Mouse (Mus musculus) CH12.LX (cell line): ENCODE measurements around the gene Dpm2. TPM values are rescaled to one million over a fixed set of nuclear protein-coding genes. Genes with fewer than 3 reads are reported as not detected.
A peak's percentile ranks its signal among the peaks of the same experiment; 100 is the strongest.

Experiments
- DNase-seq: peaks from one replicate; pipeline ENCODE4 v3.0.0-alpha.2; 2013; ENCODE audit errors: extremely low read depth
- H3K27ac ChIP-seq: 2 replicates; pipeline ENCODE4 v1.5.1; 2012; ENCODE audit warnings: low read depth, mild to moderate bottlenecking, control low read depth, moderate library complexity; ENCODE audit not compliant: insufficient read depth
- H3K27me3 ChIP-seq: replicated peaks from 2 replicates; pipeline ENCODE3; 2012; ENCODE audit warnings: inconsistent platforms
- H3K36me3 ChIP-seq, 2 experiments: replicated peaks in 1 of 2; 2 replicates each; pipeline versions ENCODE3 to v1.6.1; 2012; ENCODE audit warnings: inconsistent platforms in 1 of 2, low read length in 1 of 2, mild to moderate bottlenecking in 1 of 2, mixed read lengths in 1 of 2, moderate library complexity in 1 of 2; ENCODE audit not compliant: control insufficient read depth in 1 of 2, insufficient read depth in 1 of 2
- H3K4me1 ChIP-seq, 2 experiments: 2 replicates each; pipeline ENCODE4 v1.6.1; 2012; ENCODE audit warnings: inconsistent platforms in 1 of 2, moderate library complexity in 1 of 2; ENCODE audit not compliant: insufficient read depth in 2 of 2, control insufficient read depth in 1 of 2
- H3K4me2 ChIP-seq: 2 replicates; pipeline ENCODE4 v1.6.1; 2012; ENCODE audit warnings: low read depth, mild to moderate bottlenecking, control low read depth; ENCODE audit not compliant: poor library complexity, insufficient read depth, severe bottlenecking
- H3K4me3 ChIP-seq, 3 experiments: fragments of 150-350 bp in 1 of 3; sonication (generic) in 1 of 3; replicated peaks in 1 of 3; 2 replicates each; pipeline versions ENCODE3 to v1.5.1; 2011 to 2012; ENCODE audit warnings: low read depth in 2 of 3, low read length in 2 of 3, mild to moderate bottlenecking in 2 of 3, moderate library complexity in 2 of 3, control low read depth in 1 of 3, improper control_type of control experiment in 1 of 3, inconsistent platforms in 1 of 3, mixed read lengths in 1 of 3; ENCODE audit not compliant: poor library complexity in 1 of 3
- H3K79me2 ChIP-seq: replicated peaks from 2 replicates; pipeline ENCODE4 v1.6.1; 2012; ENCODE audit warnings: mild to moderate bottlenecking, moderate library complexity; ENCODE audit not compliant: control insufficient read depth, poor library complexity, insufficient read depth, severe bottlenecking; ENCODE audit errors: extremely low read depth
- H3K9ac ChIP-seq: 2 replicates; pipeline ENCODE4 v1.6.1; 2012; ENCODE audit warnings: low read depth, mild to moderate bottlenecking, control low read depth, moderate library complexity; ENCODE audit not compliant: insufficient read depth
- H3K9me3 ChIP-seq: replicated peaks from 2 replicates; pipeline ENCODE3; 2012; ENCODE audit warnings: low read length, inconsistent platforms, mixed read lengths
- BHLHE40 ChIP-seq: IDR thresholded peaks from 2 replicates; pipeline ENCODE4 v1.6.1; 2011; ENCODE audit warnings: mild to moderate bottlenecking, low read depth, low read length, improper control_type of control experiment
- CHD1 ChIP-seq: IDR thresholded peaks from 2 replicates; pipeline ENCODE4 v1.6.1; 2012; ENCODE audit warnings: low read depth, low read length, improper control_type of control experiment, inconsistent platforms
- CHD2 ChIP-seq: IDR thresholded peaks from 2 replicates; pipeline ENCODE4 v1.6.1; 2011; ENCODE audit warnings: low read length, improper control_type of control experiment
- E2F4 ChIP-seq: IDR thresholded peaks from 2 replicates; pipeline ENCODE4 v1.6.1; 2011; ENCODE audit warnings: low read depth, low read length, improper control_type of control experiment; ENCODE audit not compliant: insufficient replicate concordance
- ELF1 ChIP-seq: IDR thresholded peaks from 2 replicates; pipeline ENCODE4 v1.6.1; 2014; ENCODE audit warnings: low read depth, mild to moderate bottlenecking, inconsistent platforms, low read length, improper control_type of control experiment
- ETS1 ChIP-seq: conservative IDR thresholded peaks from 2 replicates; pipeline ENCODE4 v1.6.1; 2012; ENCODE audit warnings: low read depth, mild to moderate bottlenecking, inconsistent platforms, low read length, improper control_type of control experiment, moderate library complexity
- GABPA ChIP-seq: IDR thresholded peaks from 2 replicates; pipeline ENCODE4 v1.6.1; 2012; ENCODE audit warnings: low read depth, low read length, improper control_type of control experiment, inconsistent platforms; ENCODE audit not compliant: insufficient replicate concordance
- IRF4 ChIP-seq: IDR thresholded peaks from 2 replicates; pipeline ENCODE4 v1.6.1; 2014; ENCODE audit warnings: low read depth, mild to moderate bottlenecking, inconsistent platforms, low read length, improper control_type of control experiment
- JUN ChIP-seq: IDR thresholded peaks from 2 replicates; pipeline ENCODE4 v1.6.1; 2011; ENCODE audit warnings: low read depth, mild to moderate bottlenecking, low read length, improper control_type of control experiment, moderate library complexity; ENCODE audit not compliant: insufficient read depth
- JUND ChIP-seq: conservative IDR thresholded peaks from 2 replicates; pipeline ENCODE4 v1.6.1; 2011; ENCODE audit warnings: low read depth, low read length, improper control_type of control experiment
- MAX ChIP-seq: IDR thresholded peaks from 2 replicates; pipeline ENCODE4 v1.6.1; 2011; ENCODE audit warnings: low read length, improper control_type of control experiment
- MAZ ChIP-seq: IDR thresholded peaks from 2 replicates; pipeline ENCODE4 v1.6.1; 2012; ENCODE audit warnings: low read depth, mild to moderate bottlenecking, inconsistent platforms, low read length, improper control_type of control experiment, moderate library complexity
- MYC ChIP-seq: IDR thresholded peaks from 2 replicates; pipeline ENCODE4 v1.6.1; 2011; ENCODE audit warnings: low read depth, mild to moderate bottlenecking, improper control_type of control experiment, low read length
- NELFE ChIP-seq: IDR thresholded peaks from 2 replicates; pipeline ENCODE4 v1.6.1; 2011; ENCODE audit warnings: low read depth, low read length, improper control_type of control experiment
- NRF1 ChIP-seq: IDR thresholded peaks from 2 replicates; pipeline ENCODE4 v1.6.1; 2014; ENCODE audit warnings: low read depth, mild to moderate bottlenecking, inconsistent platforms, low read length, improper control_type of control experiment, moderate library complexity
- PAX5 ChIP-seq: IDR thresholded peaks from 2 replicates; pipeline ENCODE4 v1.6.1; 2012; ENCODE audit warnings: low read length, inconsistent platforms, mixed read lengths
- POLR2A ChIP-seq: IDR thresholded peaks from 2 replicates; pipeline ENCODE4 v1.6.1; 2011; ENCODE audit warnings: low read depth, mild to moderate bottlenecking, improper control_type of control experiment, low read length
- POLR2AphosphoS2 ChIP-seq: IDR thresholded peaks from 2 replicates; pipeline ENCODE4 v1.6.1; 2011; ENCODE audit warnings: low read depth, low read length, improper control_type of control experiment
- RCOR1 ChIP-seq: conservative IDR thresholded peaks from 2 replicates; pipeline ENCODE4 v1.6.1; 2012; ENCODE audit warnings: low read depth, mild to moderate bottlenecking, inconsistent platforms, low read length, improper control_type of control experiment
- SIN3A ChIP-seq: IDR thresholded peaks from 2 replicates; pipeline ENCODE4 v1.6.1; 2012; ENCODE audit warnings: low read length, improper control_type of control experiment, inconsistent platforms
- SMC3 ChIP-seq: IDR thresholded peaks from 2 replicates; pipeline ENCODE4 v1.6.1; 2011; ENCODE audit warnings: low read depth, low read length, improper control_type of control experiment
- TCF12 ChIP-seq: IDR thresholded peaks from 2 replicates; pipeline ENCODE4 v1.6.1; 2014; ENCODE audit warnings: low read depth, mild to moderate bottlenecking, inconsistent platforms, low read length, improper control_type of control experiment
- UBTF ChIP-seq: IDR thresholded peaks from 2 replicates; pipeline ENCODE4 v1.6.1; 2012; ENCODE audit warnings: low read depth, mild to moderate bottlenecking, inconsistent platforms, low read length, improper control_type of control experiment, moderate library complexity
- USF2 ChIP-seq: conservative IDR thresholded peaks from 2 replicates; pipeline ENCODE4 v1.6.1; 2011; ENCODE audit warnings: low read depth, low read length, improper control_type of control experiment
- ZC3H11A ChIP-seq: IDR thresholded peaks from 2 replicates; pipeline ENCODE4 v1.6.1; 2012; ENCODE audit warnings: low read depth, mild to moderate bottlenecking, inconsistent platforms, low read length, improper control_type of control experiment
- ZMIZ1 ChIP-seq: IDR thresholded peaks from 2 replicates; pipeline ENCODE4 v1.6.1; 2012; ENCODE audit warnings: low read depth, mild to moderate bottlenecking, inconsistent platforms, low read length, improper control_type of control experiment
- ZNF384 ChIP-seq: IDR thresholded peaks from 2 replicates; pipeline ENCODE4 v1.6.1; 2012; ENCODE audit warnings: low read depth, low read length, improper control_type of control experiment, inconsistent platforms
- dilution Hi-C: fragments of 300-500 bp; cut with MboI; formaldehyde crosslinking; loops from 2 replicates; pipeline ENCODE4 v1.14.3; 2020; ENCODE audit warnings: low sequenced_read_pairs; ENCODE audit not compliant: extremely low pct_unique_long_range_greater_than_20kb, extremely low pct_ligation_motif_present
- in situ Hi-C: fragments of 300-500 bp; cut with MboI; formaldehyde crosslinking; loops from 3 replicates; pipeline ENCODE4 v1.14.3; 2019; ENCODE audit warnings: low sequenced_read_pairs, low pct_ligation_motif_present, low pct_unique_long_range_greater_than_20kb, mixed read lengths
- polyA plus RNA-seq: library from polyadenylated mRNA; unstranded; fragments of >175 nt; gene quantifications from 2 replicates; pipeline ENCODE4 v1.2.1, GENCODE M21; 2012; ENCODE audit warnings: low read depth; ENCODE audit not compliant: insufficient read length
- total RNA-seq, 2 experiments: library from RNA; depleted of rRNA; stranded (reverse); fragments of 300-350 nt in 1 of 2; fragments of >200 nt in 1 of 2; gene quantifications; 2 replicates each; pipeline ENCODE4 v1.2.3; 2012 to 2014

Gene Dpm2
- total and polyA plus RNA-seq, 3 experiments, result 30.9 to 63.6 (median 33.8) TPM

DNA sequence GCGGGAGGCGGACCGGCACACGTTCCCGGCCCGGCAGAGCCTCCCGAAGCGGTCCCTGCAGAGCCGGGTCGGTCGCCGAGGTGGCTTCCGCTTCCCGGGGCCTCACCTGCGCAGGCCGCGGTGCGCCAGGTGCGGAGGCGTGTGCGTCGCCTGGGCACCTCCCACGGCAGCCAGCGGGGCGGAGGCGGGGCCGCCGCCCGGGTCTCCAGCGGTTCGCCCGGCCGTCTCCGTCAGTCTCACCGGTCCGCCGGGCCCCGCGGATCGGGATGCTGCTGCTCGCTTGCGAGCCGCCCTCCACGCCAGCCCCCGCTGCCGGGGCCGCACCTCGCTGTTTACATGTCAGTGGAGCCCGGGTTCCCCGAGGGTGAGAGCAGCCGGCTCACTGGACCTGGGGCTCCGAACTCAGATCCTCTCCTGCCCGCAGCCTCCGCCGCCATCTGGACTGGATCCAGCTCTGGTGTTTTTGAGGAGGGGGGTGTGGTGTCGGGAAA is 35.1 kb upstream of the Dpm2 start:
- H3K4me3 ChIP-seq, result peak overlapping the region; percentile 67 to 86 (median 69)
- H3K9ac ChIP-seq, result peak overlapping the region; percentile 61
- peak overlapping the region; percentile 81 for H3K27ac ChIP-seq
- peaks cover 0 to 3% of the 10 kb centered on the region in 2 experiments for H3K36me3 ChIP-seq
- no peak for DNase-seq
- peak overlapping the region; percentile 89 for H3K4me2 ChIP-seq
- dilution Hi-C loops (no loop called here), in situ Hi-C loops (no loop called here)
- H3K4me1 ChIP-seq, result peaks cover 12 to 30% of the 10 kb centered on the region in 2 experiments
- no peak for TF ChIP-seq POLR2A
- TF ChIP-seq JUN, result no peak
- no peak for TF ChIP-seq BHLHE40
- no peak for TF ChIP-seq RCOR1
- no peak for TF ChIP-seq JUND
- TF ChIP-seq POLR2AphosphoS2, result no peak
- no peak for TF ChIP-seq GABPA
- TF ChIP-seq IRF4, result no peak
- TF ChIP-seq ELF1, result peak; percentile 65; the same call in 1 of the 2 replicates
- no peak for TF ChIP-seq ETS1
- no peak for TF ChIP-seq USF2
- no peak for TF ChIP-seq ZNF384
- no peak for TF ChIP-seq NELFE
- TF ChIP-seq CHD1, result 0 out of 2 replicates have a peak, but pooled peaks have one; percentile 20
- TF ChIP-seq ZC3H11A, result no peak
- TF ChIP-seq CHD2, result no peak
- TF ChIP-seq ZMIZ1, result 0 out of 2 replicates have a peak, but pooled peaks have one; percentile 19
- peak; percentile 28 for TF ChIP-seq SIN3A
- no peak for TF ChIP-seq MAX
- TF ChIP-seq MAZ, result no peak
- no peak for TF ChIP-seq PAX5
- TF ChIP-seq UBTF, result peak; percentile 35
- TF ChIP-seq TCF12, result peak; percentile 8; the same call in 1 of the 2 replicates
- TF ChIP-seq MYC, result no peak
- TF ChIP-seq E2F4, result no peak
- TF ChIP-seq NRF1, result peak; percentile 80
- TF ChIP-seq SMC3, result no peak
- H3K9me3 ChIP-seq, result no peaks in the 10 kb centered on the region
- H3K27me3 ChIP-seq, result peaks cover 9% of the 10 kb centered on the region
- H3K79me2 ChIP-seq, result no peaks in the 10 kb centered on the region
